Mouse (Mus musculus) ES-E14 (cell line): ENCODE measurements around the gene Inafm2.

Experiments used
- CHD2 ChIP-seq: IDR thresholded peaks from 2 replicates; pipeline ENCODE4 v1.6.1; 2014; ENCODE audit warnings: mild to moderate bottlenecking, low read depth, low read length, inconsistent platforms
- HCFC1 ChIP-seq: IDR thresholded peaks from 2 replicates; pipeline ENCODE4 v1.6.1; 2012; ENCODE audit warnings: low read length, inconsistent platforms, borderline replicate concordance; ENCODE audit not compliant: insufficient read depth
- MAFK ChIP-seq: IDR thresholded peaks from 2 replicates; pipeline ENCODE4 v1.6.1; 2014; ENCODE audit warnings: mild to moderate bottlenecking, low read depth, low read length, inconsistent platforms; ENCODE audit not compliant: insufficient read depth
- ZC3H11A ChIP-seq: IDR thresholded peaks from 2 replicates; pipeline ENCODE4 v1.6.1; 2012; ENCODE audit warnings: low read depth, mild to moderate bottlenecking, inconsistent platforms, low read length, borderline replicate concordance
- ZNF384 ChIP-seq: IDR thresholded peaks from 2 replicates; pipeline ENCODE4 v1.6.1; 2012; ENCODE audit warnings: low read depth, low read length, inconsistent platforms

- TF ChIP-seq MAFK, result no peak
- no peak for TF ChIP-seq ZNF384
- no peak for TF ChIP-seq CHD2
- no peak for TF ChIP-seq HCFC1
- no peak for TF ChIP-seq ZC3H11A
Measured at GRCm38 (mm10) chr2:118743261-118743943, 2.2 kb upstream of the Inafm2 start.
